Mouse (Mus musculus): ENCODE results near the gene Rcl1. TPM values are rescaled to one million over a fixed set of nuclear protein-coding genes. Genes with fewer than 3 reads are reported as not detected.
A peak's percentile ranks its signal among the peaks of the same experiment; 100 is the strongest.

Rcl1 gene
- polyA plus RNA-seq (2015; fragmentation: Nextera tagmentation; extraction: Ambion mirVana) = 39.1 and 42.2 TPM in 2 replicates

DNA sequence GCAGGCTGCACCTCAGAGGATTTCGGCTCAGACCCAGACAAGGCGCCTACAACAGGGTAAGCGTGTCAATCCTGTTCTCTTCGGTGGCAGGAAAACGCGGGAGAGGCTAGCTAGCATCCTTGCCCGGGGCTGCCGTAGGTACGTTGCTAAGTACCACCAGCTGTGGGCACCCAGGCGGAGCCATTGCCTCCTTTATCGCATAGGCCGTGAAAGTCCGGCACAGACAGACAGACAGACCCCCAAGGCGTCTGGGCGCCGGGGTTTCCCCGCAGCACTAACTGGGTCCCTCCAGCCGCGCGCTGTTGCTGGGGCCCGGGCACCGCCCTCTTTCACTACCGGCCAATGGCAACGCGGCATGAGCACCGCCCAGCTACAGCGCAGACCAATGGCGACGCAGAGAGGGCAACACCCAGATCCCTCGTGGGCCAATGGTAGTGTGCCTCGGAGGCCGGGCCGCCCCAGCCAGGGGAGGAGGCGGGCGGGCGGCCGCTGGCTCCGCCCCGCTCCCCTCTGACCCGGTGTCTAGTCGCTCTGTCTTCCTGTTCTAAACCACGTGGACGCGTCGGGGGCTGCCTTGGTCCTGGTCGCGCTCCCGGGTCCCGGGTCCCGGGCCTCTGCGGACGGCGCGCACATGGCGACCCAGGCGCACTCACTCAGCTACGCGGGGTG, at the start of gene Rcl1:
Gene Rcl1 (plus strand): TSS at position 502 of the 669 bp plus-strand sequence.
- Histone ChIP-seq H3K27me3 (replicated peaks; ENCODE audit: control insufficient read depth, insufficient read depth, low read length) (no peaks in the 10 kb centered on the region), H3K4me3 (ENCODE audit: low read length) (peak within 1 kb of the TSS; percentile 61), H3K27ac (ENCODE audit: low read depth, low read length) (peak within 1 kb of the TSS; percentile 66), H3K36me3 (ENCODE audit: control insufficient read depth, insufficient read depth, low read length) (no peaks in the 10 kb centered on the region), H3K9ac (ENCODE audit: low read depth, low read length) (peak within 1 kb of the TSS; percentile 73), H3K4me1 (ENCODE audit: control insufficient read depth, insufficient read depth, low read depth, low read length) (peaks cover 11% of the 10 kb centered on the region), H3K4me2 (ENCODE audit: low read length) (peak within 1 kb of the TSS; percentile 73), H3K9me3 (ENCODE audit: control insufficient read depth, low read length) (no peaks in the 10 kb centered on the region)
- peak; percentile 100 for ATAC-seq
- WGBS = under 1% methylated on average over 55 of the region's 58 CpGs

DNA sequence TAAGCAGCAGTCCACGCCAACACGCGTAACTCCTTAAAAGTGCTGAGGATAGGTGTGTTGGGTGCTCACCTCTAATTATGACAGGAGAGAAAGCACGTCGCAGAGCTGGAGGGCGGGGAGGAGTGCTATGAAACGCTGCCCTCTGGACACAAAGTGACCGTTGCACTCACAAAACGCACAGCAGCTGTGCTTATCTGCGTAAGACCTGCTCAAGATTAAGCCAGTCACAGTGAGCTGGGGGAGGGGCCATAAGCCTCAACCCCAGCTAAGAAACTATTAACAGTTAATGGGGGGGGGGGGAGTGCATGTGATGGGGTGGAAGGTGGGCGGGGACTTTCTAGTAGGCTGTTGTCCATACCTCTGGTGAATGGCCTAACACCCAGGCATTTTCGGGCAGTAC, 48.4 kb upstream of the Rcl1 start:
- ATAC-seq = no peak
- Histone ChIP-seq H3K9ac (ENCODE audit: low read depth, low read length) (no peak overlapping the region), H3K9me3 (ENCODE audit: control insufficient read depth, low read length) (no peaks in the 10 kb centered on the region), H3K27ac (ENCODE audit: low read depth, low read length) (no peak overlapping the region), H3K36me3 (ENCODE audit: control insufficient read depth, insufficient read depth, low read length) (no peaks in the 10 kb centered on the region), H3K4me1 (ENCODE audit: control insufficient read depth, insufficient read depth, low read depth, low read length) (0 out of 2 replicates have a peak, but pooled peaks cover 2% of the 10 kb centered on the region), H3K4me3 (ENCODE audit: low read length) (no peak overlapping the region), H3K27me3 (replicated peaks; ENCODE audit: control insufficient read depth, insufficient read depth, low read length) (no peaks in the 10 kb centered on the region), H3K4me2 (ENCODE audit: low read length) (no peak overlapping the region)
- 90% methylated on average over 12 of the region's 12 CpGs for WGBS

DNA sequence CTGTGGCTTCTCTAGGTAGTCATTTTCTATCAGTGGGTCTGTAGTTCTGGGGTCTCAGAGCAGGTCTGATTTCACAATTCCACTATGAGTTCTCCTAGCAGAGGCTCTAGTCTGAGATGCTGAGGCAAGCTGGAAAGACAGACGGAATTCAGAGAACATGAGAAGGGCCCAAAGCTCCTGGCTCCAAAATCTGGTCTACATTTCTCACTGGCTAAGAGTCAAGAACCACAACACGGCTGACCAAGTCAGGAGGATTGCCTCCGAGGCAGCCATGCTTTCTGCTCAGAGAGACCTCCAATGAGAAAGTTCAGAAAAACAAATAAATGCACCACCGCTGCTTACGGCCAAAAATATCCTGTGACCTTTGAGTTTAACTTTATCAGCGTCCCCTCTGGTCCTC, 46.6 kb upstream of the Rcl1 start:
- no peak overlapping the region for H3K27ac ChIP-seq (ENCODE audit: low read depth, low read length)
- no peaks in the 10 kb centered on the region for H3K36me3 ChIP-seq (ENCODE audit: control insufficient read depth, insufficient read depth, low read length)
- 85% methylated on average over 6 of the region's 6 CpGs for WGBS
- no peaks in the 10 kb centered on the region for H3K4me1 ChIP-seq (ENCODE audit: control insufficient read depth, insufficient read depth, low read depth, low read length)
- H3K4me2 ChIP-seq (ENCODE audit: low read length) = no peak overlapping the region
- H3K4me3 ChIP-seq (ENCODE audit: low read length) = no peak overlapping the region
- no peaks in the 10 kb centered on the region for H3K27me3 ChIP-seq (replicated peaks; ENCODE audit: control insufficient read depth, insufficient read depth, low read length)
- no peak overlapping the region for H3K9ac ChIP-seq (ENCODE audit: low read depth, low read length)
- no peak for ATAC-seq
- no peaks in the 10 kb centered on the region for H3K9me3 ChIP-seq (ENCODE audit: control insufficient read depth, low read length)

DNA sequence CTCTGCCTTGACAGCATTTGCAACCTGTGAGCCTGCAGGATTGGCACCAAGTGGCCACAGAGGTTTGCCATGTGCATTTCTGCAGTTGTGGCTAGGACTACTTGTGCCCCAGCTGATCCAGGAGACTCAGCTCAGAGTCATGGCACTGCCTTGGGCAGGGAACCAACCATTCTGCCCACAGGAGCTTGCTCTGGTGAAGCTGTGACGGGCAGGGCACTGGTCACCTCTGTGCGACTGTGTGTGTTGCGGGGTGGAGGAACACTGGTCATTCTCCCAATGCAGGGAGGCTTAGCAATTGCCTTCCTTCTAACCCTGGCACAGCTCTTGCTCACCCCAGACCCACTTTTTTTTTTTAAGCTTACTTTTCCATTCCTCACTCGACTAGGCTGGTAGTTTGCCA, 45.7 kb upstream of the Rcl1 start:
- H3K27ac ChIP-seq (ENCODE audit: low read depth, low read length) = no peak overlapping the region
- WGBS = 93% methylated on average over 4 of the region's 4 CpGs
- H3K36me3 ChIP-seq (ENCODE audit: control insufficient read depth, insufficient read depth, low read length) = no peaks in the 10 kb centered on the region
- H3K4me2 ChIP-seq (ENCODE audit: low read length) = no peak overlapping the region
- no peaks in the 10 kb centered on the region for H3K4me1 ChIP-seq (ENCODE audit: control insufficient read depth, insufficient read depth, low read depth, low read length)
- H3K9ac ChIP-seq (ENCODE audit: low read depth, low read length) = no peak overlapping the region
- no peak overlapping the region for H3K4me3 ChIP-seq (ENCODE audit: low read length)
- H3K27me3 ChIP-seq (replicated peaks; ENCODE audit: control insufficient read depth, insufficient read depth, low read length) = no peaks in the 10 kb centered on the region
- no peaks in the 10 kb centered on the region for H3K9me3 ChIP-seq (ENCODE audit: control insufficient read depth, low read length)
- ATAC-seq = no peak

DNA sequence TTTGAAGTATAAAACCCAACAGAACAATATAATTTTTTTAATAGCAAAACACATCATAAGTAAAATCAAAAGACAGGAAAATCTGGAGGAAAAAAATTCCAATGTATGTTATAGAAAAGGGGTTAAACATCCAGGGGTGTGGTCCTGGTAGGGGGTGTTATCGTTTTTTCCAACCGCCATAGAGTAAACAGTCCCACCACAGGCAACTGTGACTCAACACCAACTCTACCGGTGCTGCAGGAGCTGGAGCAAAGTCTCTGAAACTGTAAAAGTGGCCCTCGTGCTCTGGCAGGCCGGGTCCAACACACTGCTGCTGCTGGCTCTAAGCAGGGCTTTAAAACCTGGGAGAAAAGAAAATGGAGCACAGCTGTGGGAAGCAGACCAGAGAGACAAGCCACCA, 42.4 kb upstream of the Rcl1 start:
- H3K27me3 ChIP-seq (replicated peaks; ENCODE audit: control insufficient read depth, insufficient read depth, low read length) = no peaks in the 10 kb centered on the region
- no peaks in the 10 kb centered on the region for H3K9me3 ChIP-seq (ENCODE audit: control insufficient read depth, low read length)
- no peak overlapping the region for H3K27ac ChIP-seq (ENCODE audit: low read depth, low read length)
- H3K36me3 ChIP-seq (ENCODE audit: control insufficient read depth, insufficient read depth, low read length) = no peaks in the 10 kb centered on the region
- H3K4me3 ChIP-seq (ENCODE audit: low read length) = no peak overlapping the region
- no peak overlapping the region for H3K4me2 ChIP-seq (ENCODE audit: low read length)
- no peak overlapping the region for H3K9ac ChIP-seq (ENCODE audit: low read depth, low read length)
- no peak for ATAC-seq
- WGBS = 89% methylated on average over 5 of the region's 5 CpGs
- no peaks in the 10 kb centered on the region for H3K4me1 ChIP-seq (ENCODE audit: control insufficient read depth, insufficient read depth, low read depth, low read length)

DNA sequence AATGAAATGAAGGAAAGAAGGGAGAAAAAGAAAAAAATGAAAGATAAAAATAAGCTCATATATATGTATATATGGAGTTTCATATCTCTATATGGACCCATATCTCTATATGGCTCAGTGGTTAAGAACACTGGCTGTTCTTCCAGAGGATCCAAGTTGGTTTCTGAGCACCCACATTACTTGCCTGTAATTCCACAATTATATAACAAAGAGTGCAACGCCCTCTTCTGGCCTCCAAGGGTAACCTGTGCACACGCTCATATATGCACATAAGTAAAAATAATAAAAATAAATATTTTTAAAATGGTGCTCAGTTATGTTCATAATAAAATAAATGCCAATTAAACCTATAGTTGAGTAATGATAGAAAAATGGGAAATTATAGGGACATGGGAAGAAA, 41.5 kb upstream of the Rcl1 start:
- H3K4me2 ChIP-seq (ENCODE audit: low read length) = no peak overlapping the region
- no peaks in the 10 kb centered on the region for H3K4me1 ChIP-seq (ENCODE audit: control insufficient read depth, insufficient read depth, low read depth, low read length)
- no peaks in the 10 kb centered on the region for H3K36me3 ChIP-seq (ENCODE audit: control insufficient read depth, insufficient read depth, low read length)
- ATAC-seq = no peak
- no peak overlapping the region for H3K9ac ChIP-seq (ENCODE audit: low read depth, low read length)
- H3K9me3 ChIP-seq (ENCODE audit: control insufficient read depth, low read length) = no peaks in the 10 kb centered on the region
- 87% methylated on average over 2 of the region's 2 CpGs for WGBS
- H3K27me3 ChIP-seq (replicated peaks; ENCODE audit: control insufficient read depth, insufficient read depth, low read length) = no peaks in the 10 kb centered on the region
- H3K4me3 ChIP-seq (ENCODE audit: low read length) = no peak overlapping the region
- H3K27ac ChIP-seq (ENCODE audit: low read depth, low read length) = no peak overlapping the region

DNA sequence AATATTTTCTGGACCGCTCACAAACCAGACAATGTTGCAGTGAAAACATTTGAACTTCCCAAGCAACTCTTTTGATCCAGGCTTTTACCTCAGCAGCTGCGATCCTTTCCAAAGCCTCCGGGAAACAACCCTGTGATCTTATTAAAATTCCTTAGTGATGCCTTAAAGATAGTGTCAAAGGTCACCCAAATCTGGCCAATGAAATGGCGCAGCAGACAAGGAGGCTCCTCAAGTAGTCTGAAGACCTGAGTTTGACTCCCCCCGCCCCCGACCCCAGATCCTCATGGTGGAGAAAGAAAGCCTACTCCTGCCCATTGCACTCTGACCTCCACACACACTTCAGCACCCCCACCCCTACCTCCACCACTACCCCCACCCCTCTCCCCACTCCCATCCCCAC, 40.9 kb upstream of the Rcl1 start:
- 45% methylated on average over 6 of the region's 6 CpGs for WGBS
- no peak for ATAC-seq
- no peak overlapping the region for H3K4me3 ChIP-seq (ENCODE audit: low read length)
- no peaks in the 10 kb centered on the region for H3K27me3 ChIP-seq (replicated peaks; ENCODE audit: control insufficient read depth, insufficient read depth, low read length)
- H3K27ac ChIP-seq (ENCODE audit: low read depth, low read length) = no peak overlapping the region
- H3K9me3 ChIP-seq (ENCODE audit: control insufficient read depth, low read length) = no peaks in the 10 kb centered on the region
- no peak overlapping the region for H3K9ac ChIP-seq (ENCODE audit: low read depth, low read length)
- no peak overlapping the region for H3K4me2 ChIP-seq (ENCODE audit: low read length)
- H3K4me1 ChIP-seq (ENCODE audit: control insufficient read depth, insufficient read depth, low read depth, low read length) = no peaks in the 10 kb centered on the region
- H3K36me3 ChIP-seq (ENCODE audit: control insufficient read depth, insufficient read depth, low read length) = no peaks in the 10 kb centered on the region

DNA sequence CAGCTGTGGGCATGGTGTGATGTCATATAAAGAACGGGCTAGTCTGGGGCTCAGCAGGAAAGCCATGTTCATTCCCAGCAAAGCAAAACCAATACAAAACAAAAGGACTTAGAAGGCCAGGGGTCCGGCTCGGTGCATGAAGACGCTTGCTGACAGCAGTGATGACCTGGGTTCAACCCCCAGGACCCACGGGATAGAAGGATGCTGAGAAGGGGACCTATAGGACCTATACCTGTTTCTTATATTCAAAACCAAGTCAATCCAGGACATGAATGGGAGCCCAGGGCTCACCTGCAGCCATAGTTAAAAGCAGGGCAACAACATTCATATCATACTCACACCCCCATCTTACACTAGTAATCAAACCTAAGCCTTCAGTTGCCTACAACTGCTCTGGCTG, 38.2 kb upstream of the Rcl1 start:
- ATAC-seq = no peak
- no peaks in the 10 kb centered on the region for H3K4me1 ChIP-seq (ENCODE audit: control insufficient read depth, insufficient read depth, low read depth, low read length)

DNA sequence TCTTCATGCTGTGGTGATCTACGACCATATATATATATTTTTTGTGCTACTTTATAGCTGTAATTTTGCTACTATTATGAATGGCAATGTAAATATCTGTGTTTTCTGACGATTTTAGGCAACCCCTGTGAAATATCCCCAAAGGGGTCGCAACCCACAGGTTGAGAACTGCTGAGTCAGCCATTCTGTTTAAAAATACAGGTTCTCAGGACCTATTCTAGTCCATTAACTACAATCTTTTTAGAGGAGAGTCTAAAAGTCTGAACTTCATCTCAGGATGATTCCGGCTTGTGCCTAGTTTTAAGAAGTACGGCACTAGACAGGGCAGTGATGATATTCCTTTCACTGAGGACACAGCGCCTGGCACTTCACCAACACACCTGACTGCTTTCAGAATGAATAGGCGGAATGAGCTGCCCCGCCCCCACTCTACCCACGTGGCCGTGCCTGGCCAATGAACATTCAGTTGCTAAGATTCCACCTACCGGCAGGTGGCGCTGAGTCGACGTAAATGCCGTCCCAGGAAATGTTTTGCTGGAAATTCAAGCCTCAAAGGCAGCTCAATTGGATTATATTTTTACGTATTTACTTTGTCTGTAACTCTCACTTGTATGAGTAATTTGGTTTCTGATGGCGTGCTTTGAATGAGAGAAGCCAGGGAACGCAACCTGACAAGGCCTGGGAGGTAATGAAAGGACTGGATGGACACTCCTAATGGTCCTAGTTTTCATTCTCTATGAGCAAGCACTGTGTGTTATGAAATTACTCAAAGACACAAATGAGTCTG, 37.4 kb upstream of the Rcl1 start:
- H3K27me3 ChIP-seq (replicated peaks; ENCODE audit: control insufficient read depth, insufficient read depth, low read length) = no peaks in the 10 kb centered on the region
- peak; percentile 86 for ATAC-seq
- H3K27ac ChIP-seq (ENCODE audit: low read depth, low read length) = no peak overlapping the region
- peak overlapping the region; percentile 56 for H3K4me2 ChIP-seq (ENCODE audit: low read length)
- 17% methylated on average over 18 of the region's 18 CpGs for WGBS
- peak overlapping the region; percentile 20 for H3K4me3 ChIP-seq (ENCODE audit: low read length)
- no peaks in the 10 kb centered on the region for H3K9me3 ChIP-seq (ENCODE audit: control insufficient read depth, low read length)
- H3K36me3 ChIP-seq (ENCODE audit: control insufficient read depth, insufficient read depth, low read length) = no peaks in the 10 kb centered on the region
- H3K9ac ChIP-seq (ENCODE audit: low read depth, low read length) = no peak overlapping the region
- H3K4me1 ChIP-seq (ENCODE audit: control insufficient read depth, insufficient read depth, low read depth, low read length) = no peaks in the 10 kb centered on the region

More for the DNA sequence above, 38.2 kb upstream of the Rcl1 start:
- 84% methylated on average over 5 of the region's 5 CpGs for WGBS
- no peaks in the 10 kb centered on the region for H3K36me3 ChIP-seq (ENCODE audit: control insufficient read depth, insufficient read depth, low read length)
- H3K4me2 ChIP-seq (ENCODE audit: low read length) = no peak overlapping the region
- H3K27ac ChIP-seq (ENCODE audit: low read depth, low read length) = no peak overlapping the region
- no peak overlapping the region for H3K9ac ChIP-seq (ENCODE audit: low read depth, low read length)
- no peaks in the 10 kb centered on the region for H3K27me3 ChIP-seq (replicated peaks; ENCODE audit: control insufficient read depth, insufficient read depth, low read length)
- H3K9me3 ChIP-seq (ENCODE audit: control insufficient read depth, low read length) = no peaks in the 10 kb centered on the region
- no peak overlapping the region for H3K4me3 ChIP-seq (ENCODE audit: low read length)
